Mouse (Mus musculus): ENCODE results near the gene Sec14l3. TPM values are rescaled to one million over a fixed set of nuclear protein-coding genes. Genes with fewer than 3 reads are reported as not detected.
A peak's percentile ranks its signal among the peaks of the same experiment; 100 is the strongest.

Sec14l3 gene
- polyA plus RNA-seq, 1 experiment from 2014 or later = not detected

DNA sequence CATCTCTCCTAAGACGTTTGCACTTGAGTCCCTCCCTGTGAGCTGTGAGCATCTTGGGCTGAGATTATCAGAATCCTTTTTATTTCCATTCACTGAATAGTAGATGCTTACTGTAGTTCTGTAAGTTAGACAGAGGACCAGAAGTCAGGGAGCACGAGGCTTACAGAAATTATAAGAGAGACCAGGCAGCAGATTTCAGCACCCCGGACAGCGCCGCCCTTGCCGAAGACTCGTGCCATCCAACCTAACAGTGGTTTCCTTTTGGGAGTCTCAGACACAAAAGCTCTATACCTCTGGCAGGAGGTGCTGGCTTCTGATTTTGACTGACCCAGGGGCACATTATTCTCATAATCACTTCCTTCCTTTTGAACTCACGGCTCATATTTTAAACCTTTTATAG lies 12.0 kb downstream of the Sec14l3 start:
- no peaks in the 10 kb centered on the region for H3K36me3 ChIP-seq (ENCODE audit: control insufficient read depth, insufficient read depth, low read length)
- H3K4me3 ChIP-seq (ENCODE audit: low read depth, low read length) = no peak overlapping the region
- no peak overlapping the region for H3K4me2 ChIP-seq (replicated peaks; ENCODE audit: low read depth, low read length)
- H3K4me1 ChIP-seq (ENCODE audit: control insufficient read depth, insufficient read depth, low read length) = no peaks in the 10 kb centered on the region
- H3K27ac ChIP-seq (ENCODE audit: low read length) = no peak overlapping the region
- H3K9me3 ChIP-seq (ENCODE audit: control insufficient read depth, low read depth, low read length) = no peaks in the 10 kb centered on the region
- 13% methylated on average over 8 of the region's 8 CpGs for WGBS
- no peak for ATAC-seq (ENCODE audit: insufficient number of reproducible peaks, insufficient read depth, low FRiP score, low read depth)
- no peak overlapping the region for H3K9ac ChIP-seq (replicated peaks; ENCODE audit: low read depth, low read length)
- H3K27me3 ChIP-seq (ENCODE audit: control insufficient read depth, insufficient read depth, low read length) = no peaks in the 10 kb centered on the region

DNA sequence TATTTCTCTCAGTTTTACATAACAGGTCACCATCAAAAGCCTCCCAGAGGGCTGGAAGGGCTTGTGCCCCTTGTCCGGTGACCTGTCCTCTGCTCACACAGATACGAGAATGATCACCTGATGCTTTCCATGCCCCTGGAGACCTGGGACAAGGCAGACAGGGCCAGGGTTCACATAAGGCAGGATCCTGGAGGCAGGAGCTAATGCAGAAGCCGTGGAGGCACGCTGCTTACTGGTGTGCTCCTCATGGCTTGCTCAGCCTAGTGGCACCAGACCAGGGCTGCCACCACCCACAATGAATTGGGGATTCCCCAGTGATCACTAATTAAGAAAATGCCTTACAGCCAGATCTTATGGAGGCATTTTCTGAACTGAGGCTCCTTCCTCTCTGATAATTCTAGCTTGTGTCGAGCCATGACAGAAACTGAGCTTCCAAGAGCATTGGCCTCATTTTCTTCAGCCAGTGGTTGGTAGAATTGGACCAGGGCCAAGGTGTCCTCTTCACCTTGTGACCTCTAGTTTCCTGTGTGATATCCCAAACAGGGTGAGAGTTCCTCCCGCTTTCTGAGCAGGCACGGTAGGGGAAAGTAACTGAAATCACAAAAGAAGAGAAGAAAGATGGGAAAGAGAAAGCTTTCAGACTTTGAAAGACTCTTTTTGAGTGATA lies 13.8 kb downstream of the Sec14l3 start:
- Histone ChIP-seq H3K27me3 (ENCODE audit: control insufficient read depth, insufficient read depth, low read length) (no peaks in the 10 kb centered on the region), H3K4me3 (ENCODE audit: low read depth, low read length) (no peak overlapping the region), H3K9me3 (ENCODE audit: control insufficient read depth, low read depth, low read length) (no peaks in the 10 kb centered on the region), H3K4me1 (ENCODE audit: control insufficient read depth, insufficient read depth, low read length) (no peaks in the 10 kb centered on the region), H3K4me2 (replicated peaks; ENCODE audit: low read depth, low read length) (no peak overlapping the region), H3K27ac (ENCODE audit: low read length) (no peak overlapping the region), H3K36me3 (ENCODE audit: control insufficient read depth, insufficient read depth, low read length) (no peaks in the 10 kb centered on the region), H3K9ac (replicated peaks; ENCODE audit: low read depth, low read length) (no peak overlapping the region)
- no peak for ATAC-seq (ENCODE audit: insufficient number of reproducible peaks, insufficient read depth, low FRiP score, low read depth)
- 83% methylated on average over 7 of the region's 7 CpGs for WGBS

GRCm38 (mm10) chr11:4080219-4080618 lies 15.6 kb downstream of the Sec14l3 start:
- no peaks in the 10 kb centered on the region for H3K27me3 ChIP-seq (ENCODE audit: control insufficient read depth, insufficient read depth, low read length)
- 9% methylated on average over 4 of the region's 4 CpGs for WGBS
- H3K9ac ChIP-seq (replicated peaks; ENCODE audit: low read depth, low read length) = no peak overlapping the region
- H3K27ac ChIP-seq (ENCODE audit: low read length) = no peak overlapping the region
- H3K9me3 ChIP-seq (ENCODE audit: control insufficient read depth, low read depth, low read length) = no peaks in the 10 kb centered on the region
- no peaks in the 10 kb centered on the region for H3K36me3 ChIP-seq (ENCODE audit: control insufficient read depth, insufficient read depth, low read length)
- H3K4me2 ChIP-seq (replicated peaks; ENCODE audit: low read depth, low read length) = no peak overlapping the region
- H3K4me3 ChIP-seq (ENCODE audit: low read depth, low read length) = no peak overlapping the region
- ATAC-seq (ENCODE audit: insufficient number of reproducible peaks, insufficient read depth, low FRiP score, low read depth) = no peak
- H3K4me1 ChIP-seq (ENCODE audit: control insufficient read depth, insufficient read depth, low read length) = no peaks in the 10 kb centered on the region

GRCm38 (mm10) chr11:4083316-4084078 lies 18.9 kb downstream of the Sec14l3 start:
- Histone ChIP-seq H3K4me2 (replicated peaks; ENCODE audit: low read depth, low read length) (no peak overlapping the region), H3K36me3 (ENCODE audit: control insufficient read depth, insufficient read depth, low read length) (no peaks in the 10 kb centered on the region), H3K9ac (replicated peaks; ENCODE audit: low read depth, low read length) (no peak overlapping the region), H3K4me3 (ENCODE audit: low read depth, low read length) (no peak overlapping the region), H3K27me3 (ENCODE audit: control insufficient read depth, insufficient read depth, low read length) (no peaks in the 10 kb centered on the region), H3K4me1 (ENCODE audit: control insufficient read depth, insufficient read depth, low read length) (no peaks in the 10 kb centered on the region), H3K27ac (ENCODE audit: low read length) (no peak overlapping the region), H3K9me3 (ENCODE audit: control insufficient read depth, low read depth, low read length) (no peaks in the 10 kb centered on the region)
- no peak for ATAC-seq (ENCODE audit: insufficient number of reproducible peaks, insufficient read depth, low FRiP score, low read depth)
- WGBS = 30% methylated on average over 5 of the region's 5 CpGs

GRCm38 (mm10) chr11:4086246-4086645 lies 21.6 kb downstream of the Sec14l3 start:
- Histone ChIP-seq H3K27ac (ENCODE audit: low read length) (no peak overlapping the region), H3K9me3 (ENCODE audit: control insufficient read depth, low read depth, low read length) (no peaks in the 10 kb centered on the region), H3K4me2 (replicated peaks; ENCODE audit: low read depth, low read length) (no peak overlapping the region), H3K27me3 (ENCODE audit: control insufficient read depth, insufficient read depth, low read length) (no peaks in the 10 kb centered on the region), H3K9ac (replicated peaks; ENCODE audit: low read depth, low read length) (no peak overlapping the region), H3K4me1 (ENCODE audit: control insufficient read depth, insufficient read depth, low read length) (no peaks in the 10 kb centered on the region), H3K4me3 (ENCODE audit: low read depth, low read length) (no peak overlapping the region), H3K36me3 (ENCODE audit: control insufficient read depth, insufficient read depth, low read length) (0 out of 2 replicates have a peak, but pooled peaks cover 4% of the 10 kb centered on the region)
- no peak for ATAC-seq (ENCODE audit: insufficient number of reproducible peaks, insufficient read depth, low FRiP score, low read depth)
- 67% methylated on average over 1 of the region's 1 CpGs for WGBS

GRCm38 (mm10) chr11:4087267-4087666 lies 22.6 kb downstream of the Sec14l3 start:
- Histone ChIP-seq H3K36me3 (ENCODE audit: control insufficient read depth, insufficient read depth, low read length) (peaks cover 4% of the 10 kb centered on the region; the same call in 1 of the 2 replicates), H3K9ac (replicated peaks; ENCODE audit: low read depth, low read length) (no peak overlapping the region), H3K27ac (ENCODE audit: low read length) (no peak overlapping the region), H3K27me3 (ENCODE audit: control insufficient read depth, insufficient read depth, low read length) (no peaks in the 10 kb centered on the region), H3K4me3 (ENCODE audit: low read depth, low read length) (no peak overlapping the region), H3K4me1 (ENCODE audit: control insufficient read depth, insufficient read depth, low read length) (no peaks in the 10 kb centered on the region), H3K4me2 (replicated peaks; ENCODE audit: low read depth, low read length) (no peak overlapping the region), H3K9me3 (ENCODE audit: control insufficient read depth, low read depth, low read length) (no peaks in the 10 kb centered on the region)
- ATAC-seq (ENCODE audit: insufficient number of reproducible peaks, insufficient read depth, low FRiP score, low read depth) = no peak
- 61% methylated on average over 2 of the region's 2 CpGs for WGBS

DNA sequence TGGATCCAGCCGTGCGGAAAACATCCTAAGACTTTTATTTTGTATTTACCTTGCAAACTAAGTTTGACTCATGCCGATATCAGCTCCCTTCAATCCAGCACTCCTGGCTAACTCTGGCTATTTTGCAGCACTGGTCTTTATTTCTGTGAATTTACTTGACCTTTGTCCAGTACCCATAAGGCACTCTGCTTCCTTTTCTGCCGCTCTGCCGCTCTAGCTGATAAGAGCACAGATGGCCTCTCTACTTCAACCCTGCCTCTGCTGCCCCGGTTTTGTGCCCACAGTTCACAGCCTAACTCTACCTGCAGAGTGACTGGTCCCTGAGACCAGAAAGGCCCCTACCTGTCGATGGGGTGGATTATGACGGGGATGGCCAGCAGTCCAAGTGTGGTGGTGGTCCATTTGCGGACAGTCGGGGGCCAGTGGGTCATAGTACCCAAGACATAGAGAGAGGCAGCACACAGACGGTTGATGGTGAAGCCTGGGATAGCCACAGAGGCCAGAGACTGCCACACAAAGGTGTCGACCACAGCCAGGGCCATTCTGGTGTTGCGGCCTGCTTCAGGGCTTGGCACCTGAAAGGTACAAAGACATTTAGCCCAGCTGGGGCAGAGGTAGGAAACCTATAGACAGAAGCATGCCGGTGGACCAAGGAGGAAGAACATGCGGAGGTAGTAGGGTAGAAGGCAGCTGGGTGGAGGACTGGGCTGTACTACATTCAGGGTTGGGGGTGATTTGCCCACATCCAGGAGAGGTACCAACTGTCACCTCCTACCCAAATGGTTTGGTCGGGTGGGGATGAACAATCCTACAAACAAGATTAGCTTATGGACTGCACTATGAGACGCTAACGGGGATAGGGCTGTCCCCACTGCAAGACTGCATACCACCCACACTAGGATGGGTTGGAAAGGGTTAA lies 29.1 kb downstream of the Sec14l3 start:
- Histone ChIP-seq H3K9me3 (ENCODE audit: control insufficient read depth, low read depth, low read length) (no peaks in the 10 kb centered on the region), H3K4me2 (replicated peaks; ENCODE audit: low read depth, low read length) (peak overlapping the region; percentile 80; the same call in 1 of the 2 replicates), H3K9ac (replicated peaks; ENCODE audit: low read depth, low read length) (no peak overlapping the region), H3K27ac (ENCODE audit: low read length) (peak overlapping the region; percentile 68), H3K4me1 (ENCODE audit: control insufficient read depth, insufficient read depth, low read length) (peaks cover 11% of the 10 kb centered on the region; the same call in 1 of the 2 replicates), H3K27me3 (ENCODE audit: control insufficient read depth, insufficient read depth, low read length) (no peaks in the 10 kb centered on the region), H3K36me3 (ENCODE audit: control insufficient read depth, insufficient read depth, low read length) (peaks cover 4% of the 10 kb centered on the region; the same call in 1 of the 2 replicates), H3K4me3 (ENCODE audit: low read depth, low read length) (peak overlapping the region; percentile 57; the same call in 1 of the 2 replicates)
- WGBS = 72% methylated on average over 18 of the region's 18 CpGs
- ATAC-seq (ENCODE audit: insufficient number of reproducible peaks, insufficient read depth, low FRiP score, low read depth) = 0 out of 2 replicates have a peak, but pooled peaks have one; percentile 0
